Mouse (Mus musculus): ENCODE measurements around the gene Lrp4. TPM values are rescaled to one million over a fixed set of nuclear protein-coding genes. Genes with fewer than 3 reads are reported as not detected.
A peak's percentile ranks its signal among the peaks of the same experiment; 100 is the strongest.
"Not testable (repeated sequence)": the region's sequence is repeated elsewhere in the genome, so short reads cannot be mapped to it uniquely, and the experiment has no call there.

Gene Lrp4
- polyA plus RNA-seq, 1 experiment from 2014 or later: 5.4 TPM

- Histone ChIP-seq H3K27me3 (ENCODE audit: control insufficient read depth, insufficient read depth, low read length) (no peaks in the 10 kb centered on the region), H3K4me1 (ENCODE audit: control insufficient read depth, insufficient read depth, low read length) (no peaks in the 10 kb centered on the region), H3K4me3 (replicated peaks; ENCODE audit: low read length) (no peak overlapping the region), H3K9ac (ENCODE audit: low read length) (no peak overlapping the region), H3K27ac (ENCODE audit: low read length) (no peak overlapping the region), H3K4me2 (ENCODE audit: low read depth, low read length) (no peak overlapping the region), H3K9me3 (replicated peaks; ENCODE audit: control insufficient read depth, low read length) (no peaks in the 10 kb centered on the region), H3K36me3 (ENCODE audit: control insufficient read depth, insufficient read depth, low read length) (peaks cover 7% of the 10 kb centered on the region)
- ATAC-seq (ENCODE audit: insufficient read depth, low FRiP score): no peak
- WGBS: 83% methylated on average over 6 of the region's 6 CpGs
Observed at GRCm38 (mm10) chr2:91485256-91485655, 27.9 kb downstream of the Lrp4 start.

GRCm38 (mm10) chr2:91487295-91487694 lies 30.0 kb downstream of the Lrp4 start:
- not testable (repeated sequence) for H3K27me3 ChIP-seq (ENCODE audit: control insufficient read depth, insufficient read depth, low read length); H3K27ac ChIP-seq (ENCODE audit: low read length); H3K9me3 ChIP-seq (replicated peaks; ENCODE audit: control insufficient read depth, low read length); H3K4me2 ChIP-seq (ENCODE audit: low read depth, low read length); H3K4me1 ChIP-seq (ENCODE audit: control insufficient read depth, insufficient read depth, low read length); H3K4me3 ChIP-seq (replicated peaks; ENCODE audit: low read length); H3K36me3 ChIP-seq (ENCODE audit: control insufficient read depth, insufficient read depth, low read length); H3K9ac ChIP-seq (ENCODE audit: low read length); ATAC-seq (ENCODE audit: insufficient read depth, low FRiP score)
- 35% methylated on average over 3 of the region's 3 CpGs for WGBS

GRCm38 (mm10) chr2:91492071-91492635 lies 34.8 kb downstream of the Lrp4 start:
- no peak for ATAC-seq (ENCODE audit: insufficient read depth, low FRiP score)
- Histone ChIP-seq H3K9me3 (replicated peaks; ENCODE audit: control insufficient read depth, low read length) (no peaks in the 10 kb centered on the region), H3K27ac (ENCODE audit: low read length) (no peak overlapping the region), H3K4me1 (ENCODE audit: control insufficient read depth, insufficient read depth, low read length) (no peaks in the 10 kb centered on the region), H3K4me3 (replicated peaks; ENCODE audit: low read length) (no peak overlapping the region), H3K4me2 (ENCODE audit: low read depth, low read length) (no peak overlapping the region), H3K9ac (ENCODE audit: low read length) (no peak overlapping the region), H3K36me3 (ENCODE audit: control insufficient read depth, insufficient read depth, low read length) (peaks cover 20% of the 10 kb centered on the region), H3K27me3 (ENCODE audit: control insufficient read depth, insufficient read depth, low read length) (no peaks in the 10 kb centered on the region)
- 93% methylated on average over 12 of the region's 12 CpGs for WGBS

GRCm38 (mm10) chr2:91493981-91494380 lies 36.7 kb downstream of the Lrp4 start:
- ATAC-seq (ENCODE audit: insufficient read depth, low FRiP score): no peak
- WGBS: 96% methylated on average over 9 of the region's 9 CpGs
- Histone ChIP-seq H3K36me3 (ENCODE audit: control insufficient read depth, insufficient read depth, low read length) (peaks cover 28% of the 10 kb centered on the region; the same call in 1 of the 2 replicates), H3K9me3 (replicated peaks; ENCODE audit: control insufficient read depth, low read length) (no peaks in the 10 kb centered on the region), H3K27ac (ENCODE audit: low read length) (no peak overlapping the region), H3K4me3 (replicated peaks; ENCODE audit: low read length) (no peak overlapping the region), H3K4me1 (ENCODE audit: control insufficient read depth, insufficient read depth, low read length) (no peaks in the 10 kb centered on the region), H3K27me3 (ENCODE audit: control insufficient read depth, insufficient read depth, low read length) (no peaks in the 10 kb centered on the region), H3K4me2 (ENCODE audit: low read depth, low read length) (no peak overlapping the region), H3K9ac (ENCODE audit: low read length) (no peak overlapping the region)

- no peak overlapping the region for H3K27ac ChIP-seq (ENCODE audit: low read length)
- whole genome bisulfite sequencing: 82% methylated on average over 8 of the region's 8 CpGs
- no peaks in the 10 kb centered on the region for H3K9me3 ChIP-seq (replicated peaks; ENCODE audit: control insufficient read depth, low read length)
- peaks cover 25% of the 10 kb centered on the region for H3K36me3 ChIP-seq (ENCODE audit: control insufficient read depth, insufficient read depth, low read length)
- H3K4me3 ChIP-seq (replicated peaks; ENCODE audit: low read length): no peak overlapping the region
- ATAC-seq (ENCODE audit: insufficient read depth, low FRiP score): no peak
- no peaks in the 10 kb centered on the region for H3K27me3 ChIP-seq (ENCODE audit: control insufficient read depth, insufficient read depth, low read length)
- no peaks in the 10 kb centered on the region for H3K4me1 ChIP-seq (ENCODE audit: control insufficient read depth, insufficient read depth, low read length)
- no peak overlapping the region for H3K9ac ChIP-seq (ENCODE audit: low read length)
- no peak overlapping the region for H3K4me2 ChIP-seq (ENCODE audit: low read depth, low read length)
Observed at GRCm38 (mm10) chr2:91498093-91498719, 40.9 kb downstream of the Lrp4 start.

GRCm38 (mm10) chr2:91508076-91508475 lies 50.8 kb downstream of the Lrp4 start:
- Histone ChIP-seq H3K9ac (ENCODE audit: low read length) (no peak overlapping the region), H3K4me3 (replicated peaks; ENCODE audit: low read length) (no peak overlapping the region), H3K27ac (ENCODE audit: low read length) (no peak overlapping the region), H3K36me3 (ENCODE audit: control insufficient read depth, insufficient read depth, low read length) (peaks cover 12% of the 10 kb centered on the region; the same call in 1 of the 2 replicates), H3K9me3 (replicated peaks; ENCODE audit: control insufficient read depth, low read length) (no peaks in the 10 kb centered on the region), H3K27me3 (ENCODE audit: control insufficient read depth, insufficient read depth, low read length) (no peaks in the 10 kb centered on the region), H3K4me1 (ENCODE audit: control insufficient read depth, insufficient read depth, low read length) (no peaks in the 10 kb centered on the region), H3K4me2 (ENCODE audit: low read depth, low read length) (no peak overlapping the region)
- 89% methylated on average over 8 of the region's 8 CpGs for WGBS
- ATAC-seq (ENCODE audit: insufficient read depth, low FRiP score): no peak

- H3K27me3 ChIP-seq (ENCODE audit: control insufficient read depth, insufficient read depth, low read length): no peaks in the 10 kb centered on the region
- H3K4me1 ChIP-seq (ENCODE audit: control insufficient read depth, insufficient read depth, low read length): no peaks in the 10 kb centered on the region
- H3K4me2 ChIP-seq (ENCODE audit: low read depth, low read length): no peak overlapping the region
- H3K9ac ChIP-seq (ENCODE audit: low read length): no peak overlapping the region
- no peaks in the 10 kb centered on the region for H3K9me3 ChIP-seq (replicated peaks; ENCODE audit: control insufficient read depth, low read length)
- H3K4me3 ChIP-seq (replicated peaks; ENCODE audit: low read length): no peak overlapping the region
- no peaks in the 10 kb centered on the region for H3K36me3 ChIP-seq (ENCODE audit: control insufficient read depth, insufficient read depth, low read length)
- peak; percentile 62; the same call in 1 of the 2 replicates for ATAC-seq (ENCODE audit: insufficient read depth, low FRiP score)
- H3K27ac ChIP-seq (ENCODE audit: low read length): no peak overlapping the region
- 33% methylated on average over 2 of the region's 2 CpGs for WGBS
Observed at GRCm38 (mm10) chr2:91517186-91517585, 59.9 kb downstream of the Lrp4 start.

- peak within 1 kb of the TSS; percentile 85 for H3K4me3 ChIP-seq (replicated peaks; ENCODE audit: low read length)
- no peaks in the 10 kb centered on the region for H3K27me3 ChIP-seq (ENCODE audit: control insufficient read depth, insufficient read depth, low read length)
- peak; percentile 99 for ATAC-seq (ENCODE audit: insufficient read depth, low FRiP score)
- H3K4me1 ChIP-seq (ENCODE audit: control insufficient read depth, insufficient read depth, low read length): no peaks in the 10 kb centered on the region
- peak within 1 kb of the TSS; percentile 95 for H3K9ac ChIP-seq (ENCODE audit: low read length)
- 0 out of 2 replicates have a peak, but pooled peaks cover 4% of the 10 kb centered on the region for H3K36me3 ChIP-seq (ENCODE audit: control insufficient read depth, insufficient read depth, low read length)
- no peaks in the 10 kb centered on the region for H3K9me3 ChIP-seq (replicated peaks; ENCODE audit: control insufficient read depth, low read length)
- peak within 1 kb of the TSS; percentile 81 for H3K27ac ChIP-seq (ENCODE audit: low read length)
- under 1% methylated on average over 64 of the region's 64 CpGs for WGBS
- peak within 1 kb of the TSS; percentile 53 for H3K4me2 ChIP-seq (ENCODE audit: low read depth, low read length)
Observed at GRCm38 (mm10) chr2:91526294-91527146, 69.2 kb downstream of the Lrp4 start, which contains the start of gene Ckap5. Ckap5 (plus strand) TSS chr2:91526762.

DNA sequence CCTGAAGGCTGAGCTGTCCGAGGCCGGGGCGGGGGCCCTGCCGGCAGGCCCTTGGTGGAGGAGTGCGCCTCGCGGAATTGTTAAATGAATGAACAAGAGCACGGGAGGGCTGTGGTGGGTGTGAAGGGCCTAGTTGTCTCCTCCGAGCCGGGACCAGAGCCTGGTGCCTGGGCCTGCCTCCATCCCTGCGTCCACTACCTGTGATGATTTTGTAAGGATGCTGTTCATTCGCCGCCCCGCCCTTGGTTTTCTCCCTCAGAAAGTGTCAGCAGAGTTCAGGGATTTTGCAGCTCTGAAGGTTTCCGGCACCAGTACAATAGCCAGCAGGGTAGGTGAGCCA lies 69.8 kb downstream of the Lrp4 start:
- Histone ChIP-seq H3K4me1 (ENCODE audit: control insufficient read depth, insufficient read depth, low read length) (no peaks in the 10 kb centered on the region), H3K9me3 (replicated peaks; ENCODE audit: control insufficient read depth, low read length) (no peaks in the 10 kb centered on the region), H3K9ac (ENCODE audit: low read length) (peak overlapping the region; percentile 95), H3K4me3 (replicated peaks; ENCODE audit: low read length) (peak overlapping the region; percentile 85), H3K27ac (ENCODE audit: low read length) (peak overlapping the region; percentile 81), H3K36me3 (ENCODE audit: control insufficient read depth, insufficient read depth, low read length) (0 out of 2 replicates have a peak, but pooled peaks cover 4% of the 10 kb centered on the region), H3K27me3 (ENCODE audit: control insufficient read depth, insufficient read depth, low read length) (no peaks in the 10 kb centered on the region), H3K4me2 (ENCODE audit: low read depth, low read length) (peak overlapping the region; percentile 53)
- under 1% methylated on average over 15 of the region's 15 CpGs for WGBS
- peak; percentile 54; the same call in 1 of the 2 replicates for ATAC-seq (ENCODE audit: insufficient read depth, low FRiP score)

Data from stomach, embryonic 16.5 days (tissue).